Mouse (Mus musculus) CH12.LX (cell line): Measurements from ENCODE around the gene Erbin.

ENCODE experiments used
- CTCF ChIP-seq, 2 experiments: IDR thresholded peaks in 1 of 2; conservative IDR thresholded peaks in 1 of 2; 2 replicates each; pipeline ENCODE4 v1.5.1; 2011 to 2012; ENCODE audit warnings: low read depth in 2 of 2, low read length in 2 of 2, improper control_type of control experiment in 1 of 2, inconsistent platforms in 1 of 2, mild to moderate bottlenecking in 1 of 2, moderate library complexity in 1 of 2
- ETS1 ChIP-seq: conservative IDR thresholded peaks from 2 replicates; pipeline ENCODE4 v1.6.1; 2012; ENCODE audit warnings: low read depth, mild to moderate bottlenecking, inconsistent platforms, low read length, improper control_type of control experiment, moderate library complexity
- MAFK ChIP-seq: IDR thresholded peaks from 2 replicates; pipeline ENCODE4 v1.6.1; 2011; ENCODE audit warnings: low read length, improper control_type of control experiment; ENCODE audit not compliant: insufficient replicate concordance
- MAX ChIP-seq: IDR thresholded peaks from 2 replicates; pipeline ENCODE4 v1.6.1; 2011; ENCODE audit warnings: low read length, improper control_type of control experiment
- POLR2AphosphoS2 ChIP-seq: IDR thresholded peaks from 2 replicates; pipeline ENCODE4 v1.6.1; 2011; ENCODE audit warnings: low read depth, low read length, improper control_type of control experiment
- USF1 ChIP-seq: IDR thresholded peaks from 2 replicates; pipeline ENCODE4 v1.6.1; 2014; ENCODE audit warnings: low read depth, mild to moderate bottlenecking, inconsistent platforms, low read length, improper control_type of control experiment
- ZC3H11A ChIP-seq: IDR thresholded peaks from 2 replicates; pipeline ENCODE4 v1.6.1; 2012; ENCODE audit warnings: low read depth, mild to moderate bottlenecking, inconsistent platforms, low read length, improper control_type of control experiment
- ZNF384 ChIP-seq: IDR thresholded peaks from 2 replicates; pipeline ENCODE4 v1.6.1; 2012; ENCODE audit warnings: low read depth, low read length, improper control_type of control experiment, inconsistent platforms

DNA sequence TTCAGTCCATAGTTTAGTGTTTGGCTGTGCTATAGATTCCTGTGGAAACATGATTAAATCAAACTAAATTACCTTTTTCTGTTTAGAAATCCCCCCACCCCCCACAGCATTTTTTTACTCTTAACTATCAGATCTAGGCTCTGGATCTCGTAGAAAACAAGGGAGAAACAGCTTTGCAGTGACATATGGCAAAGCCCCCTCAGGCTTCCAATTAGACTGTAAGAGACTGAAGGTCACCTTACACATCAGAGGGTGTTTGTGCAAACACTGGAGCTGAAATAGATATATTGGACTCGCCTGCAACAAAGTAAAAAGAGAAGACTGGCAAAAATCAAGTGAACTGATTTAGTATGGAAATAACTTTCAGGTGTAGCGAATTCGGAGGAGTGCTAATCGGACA lies 116.6 kb downstream of the Erbin start:
- TF ChIP-seq CTCF (conservative IDR thresholded peaks at IDR 0.05 in 1 of 2, IDR thresholded peaks at IDR 0.05 in 1 of 2; ENCODE audit: low read depth in 2 of 2, low read length in 2 of 2), result no peak
- no peak for TF ChIP-seq ETS1
- no peak for TF ChIP-seq ZNF384
- no peak for TF ChIP-seq MAX
- TF ChIP-seq MAFK, result no peak
- TF ChIP-seq USF1, result no peak
- no peak for TF ChIP-seq ZC3H11A
- TF ChIP-seq POLR2AphosphoS2, result no peak
